Mouse (Mus musculus): Measurements from ENCODE around the gene Eif4g3. TPM values are rescaled to one million over a fixed set of nuclear protein-coding genes. Genes with fewer than 3 reads are reported as not detected.
"Not testable (repeated sequence)": the region's sequence is repeated elsewhere in the genome, so short reads cannot be mapped to it uniquely, and the experiment has no call there.

Eif4g3 gene
- total and polyA plus RNA-seq, 3 experiments: 69.2 to 181 (median 133) TPM

DNA sequence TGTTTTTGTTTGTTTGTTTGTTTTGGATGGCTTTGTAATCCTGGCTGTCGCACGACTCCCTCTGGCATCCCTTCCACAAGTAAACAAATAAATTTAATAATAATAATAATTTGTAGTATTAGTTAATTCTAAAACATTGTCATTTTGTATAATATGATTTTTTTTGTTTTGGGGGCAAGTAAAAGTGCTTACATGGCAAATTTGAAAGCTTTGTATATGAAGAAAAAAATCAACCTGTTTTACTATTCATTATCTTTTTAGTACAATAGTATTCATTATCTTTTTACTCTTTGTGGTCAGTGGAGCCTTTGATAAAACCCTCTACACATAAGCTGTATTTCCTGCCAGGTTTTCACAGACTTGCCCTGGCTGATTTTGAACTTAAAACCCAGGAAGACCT is 29.9 kb downstream of the Eif4g3 start:
- no peak for DNase-seq

DNA sequence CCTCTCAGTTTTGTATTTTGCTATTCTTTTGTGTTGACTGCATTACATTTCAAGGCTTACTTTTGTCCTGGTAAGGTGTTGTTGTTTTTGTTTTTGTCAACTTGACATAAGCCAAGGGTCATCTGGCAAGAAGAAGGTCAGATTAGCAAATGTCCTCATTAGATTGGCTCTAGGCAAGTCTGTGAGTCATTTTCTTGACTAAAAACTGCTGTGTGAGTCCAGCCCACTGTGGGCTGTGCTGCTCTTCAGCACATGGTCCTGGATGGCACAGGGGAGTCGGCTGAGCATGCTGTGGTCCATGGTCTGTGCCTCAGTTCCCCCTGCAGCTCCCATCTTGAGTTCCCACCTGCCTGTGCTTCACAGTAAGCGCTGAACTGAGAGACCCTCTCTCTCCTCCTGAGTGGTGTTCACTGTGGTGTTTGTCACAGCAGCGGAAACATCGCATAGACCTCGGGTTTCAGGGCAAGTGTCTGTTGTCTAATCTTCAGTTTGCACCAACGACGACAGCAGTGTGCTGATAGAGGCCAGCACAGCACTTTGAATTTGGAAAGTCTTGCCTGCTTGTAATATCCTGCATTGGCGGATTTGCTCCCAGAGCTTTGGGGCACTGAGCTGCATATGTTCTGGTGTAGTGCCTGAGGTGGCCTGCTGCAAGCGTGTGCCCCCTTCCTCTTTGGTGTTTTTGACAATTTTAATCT is 30.7 kb downstream of the Eif4g3 start:
- DNase-seq: peak; percentile 52

DNA sequence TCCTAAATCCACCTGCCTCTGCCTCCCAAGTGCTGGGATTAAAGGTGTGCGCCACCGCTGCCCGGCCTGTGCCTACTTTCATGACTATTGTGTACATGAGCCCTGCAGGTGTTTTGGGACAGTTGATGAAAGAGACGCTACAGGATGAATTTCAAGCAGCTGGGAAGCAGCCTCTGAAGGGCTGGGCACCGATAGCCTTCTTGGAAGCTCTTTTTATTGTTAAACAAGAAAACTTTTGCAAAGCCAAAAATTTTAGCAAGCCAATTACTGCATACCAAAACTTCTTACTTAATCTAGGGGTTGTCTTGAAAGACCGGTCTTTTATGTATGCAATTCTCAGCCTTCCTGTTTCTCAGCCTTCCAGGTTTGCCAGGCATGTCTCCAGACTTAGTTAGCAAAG is 36.3 kb downstream of the Eif4g3 start:
- no peak for DNase-seq

DNA sequence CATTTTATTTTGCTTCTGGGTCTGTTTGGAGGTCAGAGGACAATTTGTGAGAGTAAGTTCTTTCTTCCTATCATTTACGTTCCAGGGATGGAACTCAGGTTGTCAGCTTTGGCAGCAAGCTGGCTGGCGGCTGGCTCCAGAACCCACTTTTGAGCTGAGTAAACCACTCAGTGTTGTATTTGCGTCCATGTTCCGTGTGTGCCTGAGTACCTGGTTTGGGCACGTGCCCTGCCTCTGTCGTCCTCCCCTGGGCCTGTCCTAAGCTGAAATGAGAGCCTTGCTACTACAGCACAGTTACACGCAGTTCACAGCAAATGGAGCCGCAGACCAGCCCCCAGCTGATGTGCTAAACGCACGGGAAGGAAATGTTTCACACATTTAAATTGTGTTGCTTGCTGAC is 39.0 kb downstream of the Eif4g3 start:
- no peak for DNase-seq

DNA sequence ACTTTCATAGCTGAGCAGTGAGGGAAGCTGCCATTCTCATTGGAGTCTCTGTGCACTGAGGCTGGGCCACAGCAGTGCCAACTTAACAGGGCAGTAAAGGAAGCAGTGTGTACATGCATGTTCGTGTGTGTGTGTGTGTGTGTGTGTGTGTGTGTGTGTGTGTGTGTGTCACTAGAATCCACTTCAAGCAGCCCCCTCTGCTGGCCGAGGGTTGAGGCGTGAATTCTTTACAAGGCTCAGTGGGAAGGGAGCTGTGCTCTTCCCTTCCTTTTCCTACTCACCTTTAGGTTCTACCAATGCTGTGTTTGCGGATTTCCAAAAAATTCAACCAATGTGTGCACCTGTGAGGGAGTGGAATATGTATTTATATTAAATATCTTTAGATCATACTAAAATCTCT is 41.0 kb downstream of the Eif4g3 start:
- no peak for DNase-seq

DNA sequence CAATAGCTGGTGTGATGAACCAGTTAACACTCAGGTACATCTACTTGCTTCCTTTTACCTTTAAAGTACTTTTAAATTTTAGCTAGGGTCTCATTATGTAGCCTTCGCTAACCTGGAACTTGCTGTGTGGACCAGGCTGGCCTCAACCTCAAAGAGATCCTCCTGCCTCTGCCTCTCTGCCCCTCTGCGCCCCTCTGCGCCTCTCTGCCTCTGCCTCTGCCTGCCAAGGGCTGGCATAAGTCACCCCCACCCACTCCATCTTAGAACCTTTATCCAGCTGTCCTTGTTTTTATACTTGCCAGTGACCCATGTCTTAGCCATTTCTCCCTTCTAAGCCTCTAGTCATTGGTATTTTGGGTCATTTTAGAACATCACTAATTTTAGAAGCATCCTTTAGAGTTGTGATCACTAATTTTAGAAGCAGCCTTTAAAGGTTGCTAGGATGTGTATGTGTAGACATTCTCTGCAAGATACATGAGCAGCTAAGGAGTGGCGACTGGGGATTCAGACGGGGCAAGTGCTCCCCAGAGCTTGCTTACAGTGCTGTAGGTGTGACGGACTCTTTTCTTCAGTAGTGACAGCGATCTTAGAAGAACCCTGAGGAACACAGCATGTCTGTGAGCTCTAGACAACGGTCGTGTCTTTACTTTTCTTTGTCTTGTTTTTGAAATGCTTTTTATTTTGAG is 42.8 kb downstream of the Eif4g3 start:
- DNase-seq: no peak

DNA sequence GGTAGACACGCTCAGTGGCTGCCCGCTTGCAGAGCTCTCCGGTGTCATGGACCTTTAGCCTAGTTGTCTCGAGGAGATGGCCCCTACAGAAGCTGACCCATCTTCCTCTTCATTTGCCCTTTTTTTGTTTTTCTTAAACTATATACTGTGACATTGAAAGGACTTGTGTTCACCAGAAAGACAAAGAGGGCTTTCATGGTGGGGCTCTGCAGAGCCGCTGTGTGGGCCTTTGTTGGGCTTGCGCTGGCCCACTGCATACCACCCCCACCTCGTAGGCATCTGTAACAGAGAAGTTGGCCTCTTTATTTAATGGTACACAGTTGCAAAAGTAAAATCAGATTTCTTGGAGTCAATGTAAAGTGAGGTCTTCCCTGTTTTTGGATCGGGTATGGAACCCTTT is 44.3 kb downstream of the Eif4g3 start:
- no peak for DNase-seq

DNA sequence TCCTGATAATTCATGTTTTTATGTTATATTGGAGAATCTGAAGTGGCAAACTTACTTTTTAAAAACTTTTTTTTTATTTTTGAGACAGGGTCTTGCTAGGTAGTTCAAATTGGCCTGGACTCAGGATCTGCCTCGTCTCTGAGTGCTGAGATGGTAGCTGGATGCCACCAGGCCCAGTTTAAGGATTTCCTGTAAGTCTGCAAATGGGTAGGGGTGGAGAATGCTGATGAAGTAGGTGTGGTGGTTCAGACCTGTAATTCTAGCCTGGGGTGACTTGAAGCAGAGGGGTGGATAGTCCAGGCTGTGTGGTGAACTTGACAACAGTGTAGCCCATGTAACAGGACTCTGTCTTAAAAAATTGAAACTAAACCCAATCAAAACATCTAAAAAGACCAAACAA is 45.1 kb downstream of the Eif4g3 start:
- no peak for DNase-seq

DNA sequence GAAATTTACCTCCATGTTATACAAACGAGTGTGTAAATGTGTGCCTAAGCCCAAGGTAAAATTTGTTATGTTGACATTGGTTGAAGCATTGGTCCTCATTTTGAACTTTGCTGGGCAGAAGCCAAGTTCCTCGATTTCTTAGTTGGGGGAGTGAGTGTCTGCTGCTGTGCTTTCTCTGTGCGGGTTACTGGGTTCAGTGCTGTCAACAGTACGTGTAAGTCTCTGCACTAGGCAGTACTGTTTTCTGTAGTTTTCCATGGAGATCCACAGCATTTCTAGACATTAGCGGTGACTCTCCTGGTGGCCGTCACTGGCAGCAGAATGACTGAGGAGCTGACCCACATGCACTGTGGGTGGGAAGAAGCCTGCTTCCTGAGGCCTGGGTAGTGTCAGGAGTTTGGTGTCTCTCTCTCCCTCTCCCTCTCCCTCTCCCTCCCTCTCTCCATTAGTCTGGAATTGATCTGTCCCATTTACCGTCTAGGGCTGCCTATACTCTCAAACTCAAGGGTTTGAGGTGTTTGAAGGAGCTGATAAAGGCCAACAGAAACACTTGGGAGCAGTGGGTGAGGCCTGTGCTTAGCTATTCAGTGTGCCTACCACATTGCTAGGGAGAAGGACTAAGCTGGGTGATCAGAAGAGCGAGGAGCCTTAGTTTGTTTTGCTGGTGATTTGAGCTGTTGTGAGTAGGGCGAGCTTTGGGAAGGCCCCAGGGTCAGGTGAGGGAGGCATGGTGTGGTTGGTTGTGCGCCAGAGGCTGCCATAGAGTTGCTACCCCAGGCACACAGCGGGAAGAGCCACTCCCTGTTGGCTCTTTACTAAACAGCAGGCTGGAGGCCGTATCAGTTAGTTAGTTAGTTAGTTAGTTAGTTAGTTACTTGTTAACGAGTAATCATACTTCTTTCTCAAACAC is 45.8 kb downstream of the Eif4g3 start:
- no peak for DNase-seq

DNA sequence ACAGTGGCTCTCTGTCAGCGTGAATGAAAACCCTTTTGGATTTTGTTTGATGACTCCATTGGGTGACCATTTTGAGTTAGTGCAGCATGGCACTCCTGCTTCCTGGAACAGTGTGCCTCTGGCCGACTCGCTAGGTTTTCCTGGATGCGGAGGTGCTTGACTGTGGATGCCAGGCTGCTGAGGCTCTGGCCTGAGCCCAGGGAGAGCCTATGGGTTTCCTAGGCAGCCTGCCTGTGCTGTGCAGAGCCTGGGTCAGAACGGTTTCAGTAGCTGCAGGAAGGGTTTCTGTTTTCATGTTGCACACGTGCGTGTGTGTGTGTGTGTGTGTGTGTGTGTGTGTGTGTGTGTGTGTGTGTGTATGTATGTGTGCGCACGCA is 46.4 kb downstream of the Eif4g3 start:
- no peak for DNase-seq

DNA sequence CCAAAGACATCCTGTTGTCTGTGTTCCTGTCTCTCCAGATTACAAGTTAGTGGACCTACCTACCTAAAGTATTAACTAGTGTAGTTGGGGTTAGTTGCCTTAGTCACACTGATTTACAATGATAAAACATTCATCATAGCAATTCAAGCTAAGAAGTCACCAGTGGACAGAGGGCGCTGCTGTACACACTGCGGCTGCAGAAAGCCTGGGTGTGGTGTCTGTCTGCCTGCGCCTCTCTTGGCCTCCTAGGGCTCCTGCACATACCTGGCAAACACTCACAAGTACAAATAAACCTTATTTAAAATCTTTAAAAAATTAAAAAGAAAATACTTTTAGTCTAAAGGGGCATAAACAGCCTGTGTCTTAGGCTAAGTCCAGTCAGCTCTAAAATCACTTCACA is 47.8 kb downstream of the Eif4g3 start:
- no peak for DNase-seq

DNA sequence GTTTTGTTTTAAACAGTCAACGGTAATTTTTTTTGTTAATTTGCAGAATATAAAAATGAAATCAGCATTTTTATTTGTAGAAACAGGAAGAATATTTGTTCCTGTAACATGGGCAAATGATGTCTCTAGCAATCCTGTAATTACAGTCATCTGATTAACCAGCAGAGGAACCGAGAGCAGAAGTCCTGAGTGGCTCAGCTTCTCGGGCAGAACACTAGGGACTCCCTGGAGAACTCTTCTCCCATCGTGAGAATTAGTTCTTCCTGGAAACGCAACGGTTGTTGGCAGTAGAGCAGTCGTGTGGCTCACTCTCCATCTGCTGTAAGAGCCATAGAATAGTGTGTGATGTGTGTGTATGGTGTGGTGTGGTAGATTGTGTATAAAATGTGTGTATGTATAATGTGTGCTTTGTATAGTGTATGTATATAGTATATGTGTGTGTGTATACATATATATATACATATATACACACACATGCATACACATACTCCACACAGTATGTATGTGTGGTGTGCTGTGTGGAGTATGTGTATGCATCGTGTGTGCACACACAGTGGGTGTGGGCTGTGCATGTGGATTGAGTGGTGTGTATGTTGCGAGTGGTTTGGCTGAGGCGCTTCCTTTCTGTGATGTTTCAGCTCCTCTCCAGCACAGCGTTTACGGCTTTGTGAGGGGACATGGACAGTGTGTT is 48.9 kb downstream of the Eif4g3 start:
- no peak for DNase-seq

DNA sequence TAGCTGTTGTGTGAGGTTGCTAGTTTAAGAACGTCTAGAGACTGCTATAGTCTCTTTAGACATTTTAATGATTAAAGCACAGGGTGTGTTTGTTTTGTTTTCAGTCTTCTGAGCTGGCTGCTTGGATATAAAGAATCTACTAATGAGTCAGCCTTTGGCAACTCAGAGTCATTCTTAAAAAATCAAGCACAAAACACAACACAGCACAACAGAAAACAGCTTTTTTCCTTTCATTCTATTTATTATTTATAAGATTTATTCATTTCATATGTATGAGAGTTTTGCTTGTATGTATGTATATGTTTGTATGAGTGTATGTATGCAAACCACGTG is 49.4 kb downstream of the Eif4g3 start:
- DNase-seq: no peak

DNA sequence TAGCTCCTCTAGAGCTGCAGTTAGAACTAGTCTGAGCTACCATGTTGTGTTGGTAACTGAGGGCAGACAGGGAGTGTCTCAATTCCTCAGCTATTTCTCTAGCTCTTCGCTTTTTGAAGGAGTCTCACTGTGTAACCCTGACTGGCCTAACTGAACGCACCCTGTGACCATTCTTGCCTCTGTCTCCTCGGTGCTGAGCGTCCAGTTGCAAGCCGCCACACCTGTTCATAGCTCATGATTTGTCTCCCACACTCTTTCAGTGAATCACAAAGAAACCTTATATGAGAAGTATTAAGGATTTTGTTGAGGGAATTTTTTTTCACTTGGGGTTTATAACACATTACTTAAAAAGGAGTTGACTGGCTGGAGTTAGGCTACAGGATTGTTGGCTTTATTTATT is 49.8 kb downstream of the Eif4g3 start:
- no peak for DNase-seq

DNA sequence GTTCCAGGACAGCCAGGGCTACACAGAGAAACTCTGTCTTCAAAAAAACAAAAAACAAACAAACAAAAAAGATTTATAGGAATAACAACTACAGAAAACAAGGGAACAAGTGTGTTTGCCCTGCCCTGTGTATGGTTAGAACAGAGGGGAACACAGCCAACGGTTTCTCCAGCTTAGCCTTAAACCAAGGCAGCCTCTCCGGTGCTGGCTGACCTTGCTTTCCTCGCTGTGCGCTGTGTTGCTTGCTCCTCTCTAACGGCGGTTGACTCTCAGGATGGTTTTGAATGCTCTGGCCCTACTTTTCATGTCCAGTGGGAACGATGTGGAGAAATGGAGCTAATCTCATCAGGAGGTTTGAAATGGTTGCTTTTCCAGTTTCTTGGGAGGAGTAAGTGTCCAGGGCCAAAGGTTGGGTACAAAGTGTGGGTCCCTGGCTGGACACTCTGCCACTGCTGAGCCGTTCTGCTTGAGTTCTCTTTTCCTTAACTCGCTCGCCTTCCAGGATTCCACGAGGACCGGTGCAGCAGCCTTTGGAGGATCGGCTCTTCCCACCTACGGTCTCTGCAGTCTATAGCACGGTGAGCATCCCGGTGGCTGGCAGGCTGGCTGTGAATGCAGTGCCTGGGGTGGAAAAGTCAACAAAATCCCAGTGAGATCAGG is 52.1 kb downstream of the Eif4g3 start:
- peak; percentile 58 for DNase-seq

DNA sequence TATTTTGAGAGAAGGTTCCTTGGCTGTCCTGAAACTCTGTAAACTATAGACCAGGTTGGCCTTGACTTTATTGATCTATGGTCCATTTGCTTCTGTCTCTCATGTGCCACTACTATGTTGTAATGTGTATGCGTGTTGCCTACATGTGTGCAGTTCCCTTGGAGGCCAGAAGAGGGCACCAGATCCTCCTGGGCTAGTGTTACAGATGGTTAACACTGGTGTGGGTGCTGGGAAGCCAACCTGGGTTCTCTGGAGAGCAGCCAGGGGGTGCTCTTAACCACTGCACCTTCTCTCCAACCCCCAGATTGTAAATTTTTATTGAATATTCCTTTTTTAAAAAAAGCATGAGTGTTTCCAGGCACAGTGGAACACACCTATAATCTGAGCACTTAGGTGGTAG is 53.0 kb downstream of the Eif4g3 start:
- DNase-seq: no peak

DNA sequence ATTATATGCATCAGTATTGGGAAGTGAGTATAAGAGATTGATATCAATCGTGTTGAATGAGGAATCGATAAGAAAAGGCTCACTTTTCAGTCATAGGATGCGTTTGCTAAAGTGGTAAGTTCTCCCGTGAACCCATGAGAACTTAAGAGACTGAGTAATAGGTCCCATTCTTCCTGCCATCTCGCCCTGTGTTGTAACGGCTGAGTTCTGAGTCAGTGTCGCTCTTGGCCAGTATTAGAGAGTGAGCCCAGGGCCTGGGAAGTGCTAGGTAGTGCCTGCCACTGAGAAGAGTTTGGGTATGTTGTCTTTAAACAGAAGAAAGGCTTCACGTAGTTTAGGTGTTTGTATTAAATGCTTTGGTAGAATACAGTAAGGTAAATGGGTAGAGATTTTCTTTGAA is 53.5 kb downstream of the Eif4g3 start:
- DNase-seq: no peak

DNA sequence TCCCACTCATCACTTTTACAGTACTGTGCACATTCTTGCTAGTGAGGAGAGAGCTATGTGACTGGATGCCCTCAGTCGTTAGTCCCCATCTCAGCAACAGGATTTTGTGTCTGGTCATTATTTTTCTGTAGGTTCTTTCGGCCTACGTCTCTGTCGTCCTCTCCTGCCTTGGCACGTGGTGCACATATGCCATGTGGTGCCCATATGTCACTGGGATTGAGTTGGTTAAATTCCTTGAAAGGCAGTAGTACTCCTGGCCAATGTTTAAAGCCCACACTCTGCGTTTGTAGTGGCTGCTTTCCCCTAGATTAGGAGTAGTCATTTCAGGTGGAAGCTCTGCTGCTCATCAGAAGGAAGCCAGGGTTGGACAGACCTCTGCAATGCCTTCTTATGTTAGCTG is 56.7 kb downstream of the Eif4g3 start:
- no peak for DNase-seq

DNA sequence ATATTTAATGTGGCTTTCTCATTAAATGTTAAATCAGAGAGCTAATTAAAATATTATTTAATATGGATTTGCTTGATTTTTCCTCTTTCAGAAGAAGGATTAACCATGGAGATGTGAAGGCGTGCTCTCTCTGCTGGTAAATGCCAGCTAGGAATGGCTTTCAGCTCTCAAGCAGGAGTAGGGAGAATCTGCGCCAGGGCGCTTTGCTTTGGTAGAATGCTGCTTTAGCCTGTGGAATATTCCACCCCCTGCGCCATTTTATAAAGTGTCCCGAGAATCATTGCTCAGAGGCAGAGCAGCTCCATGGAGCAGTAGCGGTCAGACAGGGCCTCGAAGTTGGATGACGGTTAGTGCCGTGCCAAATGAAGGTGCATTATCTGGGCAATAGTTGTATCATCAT is 58.7 kb downstream of the Eif4g3 start:
- DNase-seq: no peak

DNA sequence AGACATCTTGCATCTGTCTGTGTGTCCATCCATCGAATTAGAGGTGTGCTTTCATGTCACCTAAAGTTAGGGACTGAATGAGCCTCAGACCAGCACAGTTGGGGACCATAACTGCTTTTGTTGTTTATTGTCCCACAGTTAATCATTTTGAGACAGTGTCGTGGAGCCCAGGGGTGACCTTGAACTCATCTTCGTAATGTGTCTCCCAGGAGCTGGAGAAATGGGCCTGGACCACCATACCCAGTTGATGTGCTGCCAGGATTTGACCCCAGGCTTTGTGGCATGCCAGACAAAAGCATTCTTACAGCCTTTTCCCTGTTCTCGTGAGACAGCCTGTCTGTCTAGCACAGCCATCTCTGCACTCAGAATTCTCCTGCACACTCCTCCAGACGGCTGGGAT is 63.8 kb downstream of the Eif4g3 start:
- no peak for DNase-seq

DNA sequence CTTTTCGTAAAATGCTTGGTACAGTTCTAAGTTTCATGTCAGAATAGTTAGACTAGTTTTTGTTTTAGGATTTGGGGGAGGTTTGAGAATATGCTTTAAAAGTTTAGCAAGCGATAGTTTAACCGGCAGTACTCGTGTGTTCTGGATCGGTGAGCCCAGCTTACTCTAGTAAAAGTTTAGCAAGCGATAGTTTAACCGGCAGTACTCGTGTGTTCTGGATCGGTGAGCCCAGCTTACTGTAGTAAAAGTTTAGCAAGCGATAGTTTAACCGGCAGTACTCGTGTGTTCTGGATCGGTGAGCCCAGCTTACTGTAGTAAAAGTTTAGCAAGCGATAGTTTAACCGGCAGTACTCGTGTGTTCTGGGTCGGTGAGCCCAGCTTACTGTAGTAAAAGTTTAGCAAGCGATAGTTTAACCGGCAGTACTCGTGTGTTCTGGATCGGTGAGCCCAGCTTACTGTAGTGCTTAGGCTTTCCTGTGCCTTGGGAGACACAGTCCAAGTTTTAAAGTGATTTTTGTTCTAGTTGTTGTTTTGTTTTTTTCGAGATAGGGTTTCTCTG is 64.5 kb downstream of the Eif4g3 start:
- DNase-seq: not testable (repeated sequence)

DNA sequence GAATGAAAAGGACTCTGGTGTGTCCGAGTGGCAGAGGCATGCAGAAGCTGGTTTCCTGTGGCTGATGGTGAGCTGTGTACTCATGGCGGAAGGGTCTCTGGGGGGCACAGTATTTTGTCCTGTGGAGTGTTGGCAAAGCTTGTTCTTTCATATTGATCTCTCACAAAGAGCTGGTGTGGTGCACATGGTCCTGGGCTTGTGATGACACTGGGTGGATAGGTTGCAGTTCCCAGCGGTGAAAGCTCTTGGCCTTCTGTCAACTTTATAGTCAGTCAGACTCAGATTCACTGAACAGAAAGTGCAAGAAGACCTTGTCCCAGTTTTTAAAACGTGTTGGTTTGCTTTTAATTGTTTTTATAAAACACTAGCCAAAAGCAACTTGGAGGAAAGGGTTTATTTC is 68.3 kb downstream of the Eif4g3 start:
- DNase-seq: peak; percentile 53

All from adrenal gland, adult 2 months (tissue).